Mouse (Mus musculus) CD4-positive, CD25-positive, alpha-beta regulatory T cell, adult 2 months (primary cell): Measurements from ENCODE around the gene Gm7233.
"Not testable (repeated sequence)": the region's sequence is repeated elsewhere in the genome, so short reads cannot be mapped to it uniquely, and the experiment has no call there.

Experiments used
- DNase-seq: peaks from one replicate; pipeline ENCODE4 v3.0.0-alpha.2; 2012; ENCODE audit warnings: low read depth, low spot score

Gene Gm7233

DNA sequence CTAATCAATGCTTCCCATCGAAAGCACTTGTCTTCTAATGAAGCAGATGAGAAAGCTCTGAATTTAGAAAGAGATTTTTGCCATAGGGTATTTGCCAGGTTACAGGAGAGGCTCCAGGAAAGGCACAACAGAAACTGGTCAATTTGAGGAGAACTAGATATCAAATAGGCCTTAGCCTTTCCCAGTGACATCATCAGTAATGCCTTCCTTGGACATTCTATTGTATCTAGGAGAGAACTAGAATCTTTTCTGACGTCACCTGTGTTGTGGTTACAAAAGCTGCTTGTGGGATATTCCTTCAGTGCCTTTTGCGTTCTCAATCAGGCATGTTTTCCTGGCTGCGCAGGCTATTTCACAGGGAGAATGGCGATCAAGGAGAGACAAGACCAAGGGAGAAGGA lies at the start of gene Gm7233:
Gm7233 (plus strand) TSS at position 301 of the 400 bp plus-strand sequence.
- not testable (repeated sequence) for DNase-seq

DNA sequence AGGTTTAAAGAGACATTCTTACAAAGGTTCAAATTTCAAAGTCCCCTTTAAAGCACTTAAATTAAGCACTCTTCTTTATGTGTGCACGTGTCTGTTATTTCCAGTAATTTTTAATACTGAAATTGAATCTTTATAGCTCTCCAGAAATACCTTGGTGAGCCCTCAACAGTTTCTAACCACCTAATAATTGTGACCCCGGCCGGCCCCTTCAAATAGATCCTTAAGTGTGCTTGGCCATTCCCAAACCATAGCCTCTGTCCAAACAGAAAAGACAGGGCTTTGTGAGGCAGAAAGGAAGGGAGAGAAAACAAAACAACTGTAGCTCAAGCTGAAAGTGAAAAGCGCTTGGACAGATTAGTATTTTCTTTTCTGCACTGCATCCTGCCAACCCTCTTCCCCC lies 12.5 kb upstream of the Gm7233 start:
- not testable (repeated sequence) for DNase-seq

DNA sequence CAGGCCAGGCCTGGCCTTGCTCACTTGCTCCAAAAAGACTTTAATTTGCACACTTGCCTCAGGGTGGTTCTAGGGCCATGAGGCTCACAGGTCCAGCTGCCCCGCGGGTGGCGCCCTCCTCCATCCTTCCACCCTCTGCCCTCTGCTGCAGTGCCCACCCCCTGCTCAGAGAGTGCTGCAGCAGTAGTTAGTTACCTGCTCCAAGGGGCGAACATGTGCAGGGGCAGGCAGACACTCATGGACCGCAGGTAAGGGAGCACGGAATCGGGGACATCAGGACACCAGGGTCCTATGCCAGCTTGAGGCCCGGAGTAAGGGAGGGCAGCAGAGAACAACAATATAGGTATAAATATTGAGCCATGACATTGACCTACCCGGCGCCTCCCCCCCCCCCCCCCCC lies 11.7 kb upstream of the Gm7233 start:
- DNase-seq, result not testable (repeated sequence)

DNA sequence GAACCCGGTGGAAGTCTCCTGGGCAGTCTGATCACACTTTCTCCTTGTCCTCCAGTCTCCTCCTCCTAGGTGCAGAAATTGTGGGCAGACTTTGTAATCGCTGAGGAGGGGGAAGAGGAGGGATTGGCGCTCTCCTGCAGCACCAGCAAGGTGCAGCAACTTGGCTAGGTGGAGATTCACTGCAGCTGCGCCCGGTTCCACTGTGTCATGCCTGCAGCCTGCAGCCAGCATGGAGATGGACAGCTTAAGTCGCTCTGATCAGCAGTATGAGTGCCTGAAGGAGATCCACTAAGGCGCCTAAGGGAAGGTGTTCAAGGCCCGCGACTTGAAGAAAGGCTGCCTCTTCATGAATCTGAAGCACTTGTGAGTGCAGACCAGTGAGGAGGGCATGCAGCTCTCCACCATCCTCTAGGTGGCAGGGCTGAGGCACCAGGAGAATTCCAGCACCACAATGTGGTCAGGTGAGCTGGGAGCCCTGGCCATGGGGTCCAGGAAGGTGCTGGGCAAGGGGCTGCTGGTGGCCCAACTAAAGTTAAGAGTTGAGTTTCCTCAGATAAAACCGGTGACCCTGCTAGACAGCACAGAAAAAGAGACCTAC lies 11.0 kb upstream of the Gm7233 start:
- DNase-seq, result not testable (repeated sequence)

DNA sequence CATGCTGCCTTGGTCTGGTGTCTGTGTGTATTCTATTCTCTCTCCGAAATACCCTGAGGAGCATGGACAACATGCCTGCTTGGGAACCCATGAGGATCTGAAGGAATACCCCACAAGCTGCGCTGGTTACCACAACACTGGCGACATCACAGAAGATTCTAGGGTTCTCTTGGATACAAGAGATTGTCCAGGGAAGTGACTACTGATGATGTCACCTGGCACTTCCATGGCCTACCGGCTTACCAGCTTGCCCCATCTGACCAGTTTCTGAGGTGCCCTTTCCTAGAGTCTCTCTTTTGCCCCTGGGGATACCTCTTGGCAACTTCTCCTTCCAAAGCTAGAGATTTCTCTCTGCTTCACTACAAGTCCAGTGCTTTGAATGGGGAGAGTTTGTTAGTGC lies 55.5 kb downstream of the Gm7233 start, which contains the start of gene Gm8122:
Gm8122 (minus strand) TSS at position 101 of the 400 bp plus-strand sequence.
- DNase-seq, result not testable (repeated sequence)
